Mouse (Mus musculus) lung, postnatal 10 days (tissue): Measurements from ENCODE around the gene Hpse.
A peak's percentile ranks its signal among the peaks of the same experiment; 100 is the strongest.

Experiments
- DNase-seq: peaks from one replicate; pipeline ENCODE4 v3.0.0; 2021

Gene Hpse

GRCm38 (mm10) chr5:100685631-100686030, 33.9 kb downstream of the Hpse start:
- DNase-seq = no peak

GRCm38 (mm10) chr5:100680542-100680933, 39.0 kb downstream of the Hpse start:
- DNase-seq = no peak

GRCm38 (mm10) chr5:100679911-100680541, 39.5 kb downstream of the Hpse start:
- no peak for DNase-seq

GRCm38 (mm10) chr5:100674711-100675376, 44.7 kb downstream of the Hpse start, which contains the start of gene Coq2:
Coq2 (minus strand) TSS chr5:100675140.
- peak; percentile 89 for DNase-seq

GRCm38 (mm10) chr5:100673745-100674486, 45.6 kb downstream of the Hpse start:
- peak; percentile 93 for DNase-seq

- no peak for DNase-seq
These were observed 47.1 kb downstream of the Hpse start for GRCm38 (mm10) chr5:100672403-100672802.

- no peak for DNase-seq
These were observed 47.6 kb downstream of the Hpse start for GRCm38 (mm10) chr5:100671897-100672296.

GRCm38 (mm10) chr5:100671398-100671797, 48.1 kb downstream of the Hpse start:
- DNase-seq = peak; percentile 68

GRCm38 (mm10) chr5:100666965-100667364, 52.6 kb downstream of the Hpse start:
- DNase-seq = no peak

- DNase-seq = peak; percentile 64
These were observed 55.7 kb downstream of the Hpse start for GRCm38 (mm10) chr5:100663854-100664253.

- no peak for DNase-seq
These were observed 56.5 kb downstream of the Hpse start for GRCm38 (mm10) chr5:100663011-100663410.

GRCm38 (mm10) chr5:100658460-100658859, 61.1 kb downstream of the Hpse start:
- DNase-seq = no peak

GRCm38 (mm10) chr5:100656352-100656751, 63.2 kb downstream of the Hpse start:
- DNase-seq = no peak

- peak; percentile 30 for DNase-seq
These were observed 67.2 kb downstream of the Hpse start for GRCm38 (mm10) chr5:100652327-100652726.

GRCm38 (mm10) chr5:100651486-100651885, 68.0 kb downstream of the Hpse start:
- DNase-seq = no peak

GRCm38 (mm10) chr5:100650969-100651368, 68.5 kb downstream of the Hpse start:
- DNase-seq = no peak

GRCm38 (mm10) chr5:100648546-100648945, 71.0 kb downstream of the Hpse start:
- DNase-seq = no peak

- DNase-seq = no peak
These were observed 71.5 kb downstream of the Hpse start for GRCm38 (mm10) chr5:100648046-100648445.

GRCm38 (mm10) chr5:100646558-100646957, 73.0 kb downstream of the Hpse start:
- DNase-seq = no peak

- DNase-seq = peak; percentile 45
These were observed 75.5 kb downstream of the Hpse start for GRCm38 (mm10) chr5:100643991-100644535.

- DNase-seq = peak; percentile 24
These were observed 76.1 kb downstream of the Hpse start for GRCm38 (mm10) chr5:100643253-100643990.

- no peak for DNase-seq
These were observed 77.2 kb downstream of the Hpse start for GRCm38 (mm10) chr5:100642316-100642715.

- DNase-seq = no peak
These were observed 81.0 kb downstream of the Hpse start for GRCm38 (mm10) chr5:100638483-100638882.
